Mouse (Mus musculus): ENCODE measurements around the gene Lcmt1.

Lcmt1 gene

DNA sequence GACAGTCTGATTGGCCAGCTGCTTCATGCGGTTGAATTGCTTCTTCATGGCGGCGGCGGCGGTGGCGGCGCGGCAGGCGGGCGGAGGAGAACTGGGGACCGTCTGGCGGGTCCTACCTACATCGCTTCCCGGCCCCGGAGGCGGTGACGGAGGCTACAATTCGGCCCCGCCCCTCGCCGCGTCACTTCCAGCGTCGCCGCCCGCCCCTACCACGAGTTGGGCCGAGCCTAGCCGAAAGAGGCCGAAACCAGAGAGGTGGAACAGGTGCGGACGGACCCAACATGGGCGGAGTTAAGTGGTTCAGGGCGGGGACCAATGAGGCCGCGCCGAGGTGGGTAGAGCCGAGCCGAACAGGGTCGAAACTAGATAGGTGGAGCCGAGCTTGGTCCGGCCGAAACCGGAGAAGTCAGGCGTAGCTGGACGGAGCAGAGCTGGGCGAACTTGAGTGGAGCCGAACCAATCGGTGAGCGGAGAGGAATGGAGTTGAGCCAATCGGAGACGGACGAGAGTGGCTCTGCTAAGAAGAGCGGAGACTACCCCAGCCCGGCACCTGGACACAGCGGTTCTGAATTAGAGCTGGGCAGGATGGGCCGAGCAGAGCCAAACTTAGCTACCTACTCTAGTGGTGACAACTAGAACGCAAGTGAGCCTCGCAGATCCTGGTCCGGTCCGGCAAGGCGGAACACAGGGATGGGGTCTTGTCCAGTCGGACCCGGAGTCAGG, at the start of gene Lcmt1, which contains the start of gene Arhgap17:
Gene Lcmt1, plus strand, starts transcription at position 26 of the 723 bp plus-strand sequence.
Gene Arhgap17, minus strand, starts transcription at position 157 of the 723 bp plus-strand sequence.
- peak; percentile 95 for DNase-seq (ENCODE audit: low spot score)

DNA sequence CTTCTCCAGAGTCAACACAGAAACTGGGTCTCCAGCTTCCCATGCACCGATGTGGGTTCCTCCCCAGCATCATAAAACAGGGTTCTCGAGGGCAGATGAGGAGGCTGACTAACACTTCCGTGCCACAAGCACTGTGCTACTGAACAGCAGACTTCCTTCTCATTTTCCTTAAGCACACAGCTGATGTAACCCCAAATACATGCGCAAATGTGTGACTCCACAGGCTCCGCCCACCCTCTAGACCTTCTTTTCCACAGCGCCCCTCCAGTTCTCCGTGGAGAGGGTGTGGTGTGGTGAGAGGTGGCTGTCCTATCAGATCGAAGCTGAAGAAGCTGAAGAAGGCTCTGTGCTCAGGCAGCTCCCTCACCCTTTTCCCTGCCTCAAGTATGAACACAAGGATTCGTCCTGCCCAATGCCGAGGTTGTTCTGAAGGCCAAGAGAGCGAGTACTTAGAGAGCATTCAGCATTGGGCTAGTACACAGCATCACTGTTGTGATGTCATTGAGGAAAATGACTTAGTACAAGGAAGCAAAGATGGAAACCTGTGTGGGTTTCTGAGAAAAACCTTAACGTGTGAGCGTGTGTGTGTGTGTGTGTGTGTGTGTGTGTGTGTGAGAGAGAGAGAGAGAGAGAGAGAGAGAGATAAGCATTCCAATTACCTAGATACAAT, 47.0 kb upstream of the Lcmt1 start:
- no peak for DNase-seq (ENCODE audit: low spot score)

DNA sequence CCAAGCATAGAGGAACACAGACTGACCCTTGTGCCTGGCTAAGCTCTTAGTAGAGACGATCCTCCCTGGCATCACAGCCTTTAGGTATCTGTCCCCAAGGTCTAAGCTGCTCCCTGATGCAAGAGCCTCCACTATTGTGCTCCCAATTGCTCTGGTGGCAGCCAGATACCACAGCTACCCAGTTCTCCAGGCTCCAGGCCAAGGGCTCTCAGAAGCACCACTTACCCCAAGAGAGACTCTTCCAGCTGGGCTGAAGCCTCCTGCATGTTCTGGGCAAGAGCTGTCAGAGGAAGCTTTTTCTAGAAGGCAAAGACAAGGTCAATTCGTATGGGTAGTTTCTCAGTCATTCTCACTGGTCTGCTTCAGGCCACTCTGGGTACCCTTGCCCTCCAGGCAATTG, 46.2 kb upstream of the Lcmt1 start:
- no peak for DNase-seq (ENCODE audit: low spot score)

DNA sequence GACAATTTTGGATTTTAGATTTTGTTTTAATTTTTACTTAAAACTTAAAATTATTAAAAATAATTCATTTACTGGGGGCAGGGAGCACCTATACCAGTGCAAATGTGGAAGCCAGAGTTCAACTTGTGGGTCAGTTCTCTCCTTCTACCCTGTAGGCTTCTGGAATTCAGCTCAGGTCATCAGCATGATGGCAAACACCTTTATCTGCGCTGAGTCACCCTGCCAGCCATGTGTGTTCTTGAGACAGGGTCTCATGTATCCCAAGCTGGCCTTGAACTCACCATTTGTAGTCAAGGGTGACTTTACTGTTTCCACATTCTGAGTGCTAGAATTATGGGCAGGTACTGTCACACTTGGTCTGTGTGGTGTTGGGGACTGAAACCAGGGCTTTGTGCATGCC, 45.5 kb upstream of the Lcmt1 start:
- no peak for DNase-seq (ENCODE audit: low spot score)

DNA sequence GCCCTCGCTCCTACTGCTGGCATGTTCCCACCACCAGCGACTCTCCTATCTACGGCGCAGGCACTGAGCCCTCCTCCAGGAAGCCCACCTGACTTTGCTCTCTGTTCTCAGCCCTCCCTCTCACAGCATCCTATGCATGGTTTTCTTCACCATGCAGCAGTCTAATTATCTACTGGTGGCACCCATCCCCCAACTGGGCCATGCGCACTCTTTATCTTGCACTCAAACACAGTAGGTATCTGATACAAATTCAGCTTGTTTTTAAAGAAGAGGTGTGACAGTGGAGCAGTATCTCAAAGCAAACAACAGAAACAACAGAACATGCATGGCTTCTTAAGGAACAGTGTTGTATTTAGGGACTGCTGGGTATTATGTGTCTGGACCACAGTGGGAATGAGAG, 43.5 kb upstream of the Lcmt1 start:
- no peak for DNase-seq (ENCODE audit: low spot score)

DNA sequence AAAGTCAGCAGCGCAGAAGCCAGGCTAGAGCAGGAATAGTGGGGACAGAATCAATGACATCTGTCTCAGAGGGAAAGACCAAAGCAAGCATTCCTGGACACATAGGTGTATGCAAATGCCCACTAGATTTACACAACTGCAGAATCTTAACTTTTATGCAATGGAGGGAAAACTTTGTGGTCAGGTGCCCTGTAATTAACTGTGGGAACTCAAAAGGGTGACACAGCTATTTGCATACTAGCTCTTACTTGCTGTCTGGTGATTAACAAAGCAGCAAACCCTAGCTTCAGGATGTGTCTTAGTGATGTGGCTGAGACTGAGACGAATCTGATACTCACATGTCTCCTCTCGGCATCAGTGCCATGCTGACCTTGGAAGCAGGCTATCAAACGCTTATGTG, 42.7 kb upstream of the Lcmt1 start:
- no peak for DNase-seq (ENCODE audit: low spot score)

DNA sequence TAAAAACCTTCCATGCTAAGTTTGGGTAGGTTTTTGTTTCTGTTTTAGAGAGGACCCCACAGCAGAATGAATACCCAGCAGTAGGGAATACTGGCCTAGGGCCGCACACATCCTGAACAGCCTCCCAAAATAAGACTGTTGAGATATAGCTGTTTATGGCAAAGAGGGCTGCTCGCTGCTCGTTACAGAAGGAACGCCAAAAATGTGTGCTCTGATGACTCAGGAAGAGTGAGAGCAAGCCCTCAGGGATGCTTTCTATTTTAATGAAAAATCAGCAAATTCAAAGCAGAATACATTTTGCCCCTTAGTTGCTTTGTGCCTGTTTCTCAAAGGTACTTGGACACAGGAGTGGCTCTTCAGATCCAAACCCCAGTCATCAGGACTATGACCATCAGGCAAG, 41.7 kb upstream of the Lcmt1 start:
- no peak for DNase-seq (ENCODE audit: low spot score)

DNA sequence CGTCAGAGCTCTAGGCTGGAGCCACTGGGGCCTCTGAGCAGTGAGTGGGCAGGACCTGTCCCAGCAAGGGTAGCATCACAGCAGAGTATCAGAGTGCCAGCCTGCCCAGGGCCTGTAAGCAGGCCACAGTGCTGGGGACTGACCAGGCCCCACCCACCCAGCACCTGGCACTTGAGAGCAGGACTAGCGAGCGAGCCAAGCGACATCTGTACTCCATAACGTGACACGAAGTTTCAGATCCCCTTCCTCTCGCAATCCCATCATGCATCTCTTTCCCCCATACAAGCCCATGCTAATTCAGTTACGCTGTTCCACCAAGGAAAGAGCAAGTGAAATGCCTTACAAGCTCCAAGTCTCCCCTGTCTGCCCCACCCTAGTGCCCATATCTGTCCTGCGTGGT, 39.1 kb upstream of the Lcmt1 start:
- no peak for DNase-seq (ENCODE audit: low spot score)

DNA sequence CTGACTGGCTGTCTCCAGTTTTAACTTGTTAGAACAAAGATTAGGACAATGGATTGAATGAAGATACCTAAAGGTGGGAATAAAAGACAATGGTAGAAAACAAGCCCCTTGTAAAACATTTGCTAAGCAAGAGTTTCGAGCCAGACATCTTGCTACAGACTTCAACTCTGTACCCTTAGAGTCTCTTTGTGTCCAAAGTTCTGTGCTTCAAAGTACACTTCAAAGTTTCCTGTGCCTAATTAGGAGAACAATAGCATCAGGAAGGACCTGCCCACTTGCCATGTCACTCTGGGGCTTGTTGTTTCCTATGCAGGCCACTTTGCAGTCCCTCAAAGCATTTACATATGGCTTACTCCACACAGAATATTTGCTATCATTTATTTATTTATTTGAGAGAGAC, 33.3 kb upstream of the Lcmt1 start:
- DNase-seq (ENCODE audit: low spot score): no peak

DNA sequence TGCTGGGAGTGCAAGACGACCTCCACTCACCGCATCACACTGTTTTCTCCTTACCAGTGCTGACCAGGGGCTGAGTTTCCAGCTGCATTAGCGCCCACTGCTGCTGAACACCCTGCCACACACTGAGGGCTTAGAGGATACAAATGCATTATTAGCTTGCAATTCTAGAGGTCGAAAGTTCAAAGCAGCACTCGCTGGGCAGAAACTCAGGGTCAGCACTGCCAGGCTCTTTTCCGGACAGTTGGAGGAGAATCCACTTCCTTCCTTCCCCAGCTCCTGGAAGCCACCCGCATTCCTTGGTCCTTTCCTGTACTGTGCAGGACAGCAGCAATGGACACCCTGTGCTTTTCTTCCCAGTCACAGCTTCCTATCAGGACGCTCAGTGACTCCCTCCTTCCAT, 31.2 kb upstream of the Lcmt1 start:
- no peak for DNase-seq (ENCODE audit: low spot score)

DNA sequence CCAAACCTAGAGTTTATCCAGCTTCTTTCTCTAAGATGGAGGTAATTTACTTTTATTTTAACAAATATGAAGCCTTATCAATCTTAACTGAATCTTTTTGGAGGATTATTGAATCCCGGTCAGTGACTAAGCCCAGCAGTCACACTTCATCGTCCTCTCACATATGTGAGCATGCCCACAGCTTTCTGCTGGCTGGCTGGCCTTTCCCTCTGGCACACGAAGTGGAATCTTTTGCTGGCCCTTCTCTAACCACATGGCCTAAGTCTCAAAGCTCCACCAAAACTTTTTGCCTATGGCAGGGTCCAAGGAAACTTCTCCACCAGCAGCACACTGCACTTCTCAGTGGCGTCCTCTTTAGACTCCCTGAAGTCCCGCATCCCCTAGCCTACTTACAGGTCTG, 27.7 kb upstream of the Lcmt1 start:
- DNase-seq (ENCODE audit: low spot score): no peak

DNA sequence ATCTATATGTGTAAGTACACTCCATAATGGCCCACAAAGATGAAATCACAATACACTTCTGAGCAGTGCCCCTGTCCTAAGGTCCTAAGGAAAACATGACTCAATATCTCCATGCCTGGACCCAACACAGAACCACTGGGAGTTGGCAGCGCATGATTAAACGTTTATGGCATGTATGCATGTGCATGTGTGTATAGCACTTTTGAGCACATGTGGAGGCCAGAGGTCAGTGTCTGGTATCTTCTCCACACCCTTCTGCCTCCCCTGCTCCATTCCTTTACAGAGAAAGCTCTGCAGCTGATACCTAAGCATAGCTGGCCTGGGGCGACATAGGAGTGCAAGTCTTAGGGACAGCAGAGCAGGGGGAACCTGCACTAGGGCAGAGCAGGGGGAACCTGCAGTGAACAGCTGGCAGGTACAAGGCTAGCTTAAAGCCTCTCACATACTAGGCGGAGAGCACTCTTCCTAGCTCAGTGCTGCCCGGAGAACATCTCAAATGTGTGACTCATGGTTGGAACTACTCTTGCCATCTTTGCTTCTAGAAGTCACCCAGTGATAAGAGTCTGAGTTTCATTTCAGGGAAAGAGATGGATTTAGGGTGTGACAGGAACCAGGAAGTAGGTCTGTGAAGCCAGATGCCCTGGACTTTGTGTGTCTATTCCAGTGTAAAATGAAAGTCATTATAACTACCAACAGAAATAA, 25.4 kb upstream of the Lcmt1 start:
- DNase-seq (ENCODE audit: low spot score): no peak

DNA sequence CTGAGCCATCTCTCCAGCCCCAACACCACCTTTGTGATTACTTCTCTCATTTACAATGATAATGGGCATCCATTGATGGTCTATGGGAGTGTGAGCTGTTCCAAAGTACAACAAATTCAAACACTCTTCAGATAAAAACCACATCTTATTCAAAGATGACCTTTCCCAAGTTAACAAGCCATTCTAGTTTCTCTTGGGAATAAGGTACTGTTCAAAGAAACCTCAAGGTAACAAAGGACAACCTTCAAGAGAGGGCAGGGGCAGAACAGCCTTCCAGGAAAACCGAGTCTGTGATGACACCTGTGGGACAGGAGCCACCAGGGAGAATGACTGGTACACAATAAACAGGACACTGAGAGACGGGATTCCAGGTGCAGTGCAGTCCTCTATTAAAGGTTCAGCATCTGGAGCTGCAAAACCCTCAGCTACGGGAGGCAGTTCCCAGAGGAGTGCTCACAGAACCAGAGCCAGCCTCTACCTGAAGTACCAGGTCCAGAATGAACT, 24.5 kb upstream of the Lcmt1 start:
- DNase-seq (ENCODE audit: low spot score): no peak

DNA sequence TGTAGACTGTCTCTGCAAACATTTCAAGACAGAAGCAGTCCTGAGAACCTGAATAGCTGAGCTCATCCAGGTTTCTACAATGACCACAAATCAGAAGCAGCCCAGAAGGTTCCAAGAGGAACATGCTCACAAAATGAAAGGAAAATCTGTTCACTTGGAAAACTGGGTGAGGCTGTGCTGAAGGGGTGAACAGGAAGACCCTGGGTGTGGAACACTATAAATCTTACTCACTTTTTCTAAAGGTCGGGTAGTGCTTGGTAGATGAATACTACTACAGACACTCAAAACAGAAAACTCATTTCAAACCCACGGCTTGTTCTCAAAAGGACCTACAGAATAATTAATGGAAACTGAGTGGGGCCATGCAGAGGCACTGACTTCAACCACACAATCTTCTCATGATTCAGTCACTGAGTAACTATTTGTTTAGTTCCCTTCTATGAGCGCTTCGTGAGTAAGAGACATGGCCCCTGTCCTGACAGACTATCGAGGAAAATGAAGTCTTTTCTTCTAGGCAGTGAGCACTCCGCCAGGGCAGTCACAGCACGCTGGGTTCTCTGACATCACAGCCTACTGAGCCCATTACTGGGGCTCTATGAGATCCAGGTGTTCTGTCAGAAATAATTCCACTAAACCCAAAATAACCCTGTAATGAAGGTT, 22.8 kb upstream of the Lcmt1 start:
- no peak for DNase-seq (ENCODE audit: low spot score)

DNA sequence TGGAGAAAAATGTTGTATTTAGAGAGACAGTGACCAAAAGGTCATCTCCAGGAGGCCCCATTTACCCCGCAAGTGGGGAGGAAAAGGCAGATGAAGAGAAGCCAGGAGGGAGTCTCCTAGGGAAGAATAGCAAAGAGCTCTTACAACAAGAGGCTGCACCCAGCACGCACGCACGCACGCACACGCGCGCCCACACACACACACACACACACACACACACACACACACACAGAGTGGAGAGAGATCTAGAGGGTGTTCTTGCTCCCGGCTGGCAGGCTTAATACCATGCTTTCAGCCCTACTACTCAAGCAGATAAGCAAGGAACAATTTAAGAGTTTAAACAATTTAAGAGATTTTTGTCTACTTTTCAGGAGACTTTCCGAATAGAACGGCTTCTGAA, 19.8 kb upstream of the Lcmt1 start:
- DNase-seq (ENCODE audit: low spot score): no peak

DNA sequence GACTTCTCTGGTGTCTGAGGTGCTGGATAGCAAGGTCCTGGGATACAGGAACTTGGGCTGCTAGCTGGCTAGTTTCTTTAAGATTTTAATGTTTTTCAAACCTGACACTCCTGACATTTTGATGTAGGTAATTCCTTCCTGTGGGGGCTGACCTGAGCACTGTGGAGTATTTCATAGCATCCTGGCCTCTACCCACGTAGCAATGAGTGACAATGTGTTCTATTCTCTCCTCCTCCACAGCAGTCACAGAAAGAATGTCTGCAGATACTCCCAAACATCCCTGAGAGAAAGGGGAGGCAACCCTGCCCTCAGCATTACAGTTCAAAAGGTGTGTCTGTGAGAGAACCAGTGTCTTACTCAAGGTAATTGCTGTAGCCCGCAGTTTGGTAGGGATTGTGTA, 19.3 kb upstream of the Lcmt1 start:
- no peak for DNase-seq (ENCODE audit: low spot score)

DNA sequence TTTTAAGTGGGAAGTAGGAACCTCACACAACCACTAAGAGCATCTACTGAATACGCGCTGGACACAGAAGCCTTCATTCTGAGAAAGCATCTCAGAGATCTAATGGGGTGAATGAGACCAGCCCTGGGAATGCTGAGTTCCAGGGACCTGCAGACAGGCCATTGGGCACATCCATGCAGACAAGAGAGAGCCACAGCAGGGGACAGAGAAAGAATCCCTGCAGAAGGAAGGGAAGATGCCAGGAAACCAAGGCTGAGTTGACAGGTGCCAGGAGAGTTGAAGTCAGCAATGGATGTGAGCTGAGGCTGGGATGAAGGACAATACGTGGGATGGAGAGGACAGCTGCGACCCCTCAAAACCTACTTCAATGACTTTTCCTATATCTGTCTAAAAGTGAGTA, 16.5 kb upstream of the Lcmt1 start:
- no peak for DNase-seq (ENCODE audit: low spot score)

DNA sequence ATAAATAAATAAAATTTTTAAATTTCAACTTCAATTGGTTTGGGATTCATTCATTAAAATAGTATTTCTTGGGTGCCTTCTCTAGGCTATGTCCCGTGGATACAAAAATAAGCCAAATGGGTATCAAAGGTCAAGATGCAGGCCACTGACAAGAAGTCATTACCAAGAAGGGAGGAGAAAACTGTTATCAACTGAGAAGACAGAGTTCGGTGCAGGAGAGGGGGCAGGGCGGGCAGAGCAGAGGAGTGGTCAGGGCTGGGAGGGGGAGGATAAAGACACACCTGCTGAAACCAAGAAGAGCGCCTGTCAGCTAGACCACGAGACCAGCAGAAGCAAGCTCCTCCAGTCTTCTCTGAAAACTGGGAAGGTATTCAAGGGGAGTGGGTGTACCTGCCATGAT, 15.7 kb upstream of the Lcmt1 start:
- DNase-seq (ENCODE audit: low spot score): no peak

DNA sequence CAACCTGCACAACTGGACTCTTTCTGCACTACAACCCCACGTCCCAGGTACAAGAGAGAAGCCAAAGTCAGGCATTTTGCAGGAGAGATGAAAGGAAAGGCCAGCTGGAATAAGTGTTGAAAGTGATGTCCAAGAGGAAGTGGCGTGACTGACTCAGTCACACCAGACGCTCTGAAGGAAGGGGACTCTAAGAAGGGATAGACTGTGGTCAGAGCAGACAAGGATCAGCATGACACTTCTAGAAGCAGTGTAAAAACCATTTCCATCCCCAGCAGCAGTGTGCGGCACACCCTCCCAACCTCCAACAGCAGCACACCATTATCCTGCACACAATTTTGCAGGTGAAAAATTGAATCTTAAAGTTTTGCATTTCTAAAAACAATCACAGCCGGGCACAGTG, 15.2 kb upstream of the Lcmt1 start:
- DNase-seq (ENCODE audit: low spot score): no peak

DNA sequence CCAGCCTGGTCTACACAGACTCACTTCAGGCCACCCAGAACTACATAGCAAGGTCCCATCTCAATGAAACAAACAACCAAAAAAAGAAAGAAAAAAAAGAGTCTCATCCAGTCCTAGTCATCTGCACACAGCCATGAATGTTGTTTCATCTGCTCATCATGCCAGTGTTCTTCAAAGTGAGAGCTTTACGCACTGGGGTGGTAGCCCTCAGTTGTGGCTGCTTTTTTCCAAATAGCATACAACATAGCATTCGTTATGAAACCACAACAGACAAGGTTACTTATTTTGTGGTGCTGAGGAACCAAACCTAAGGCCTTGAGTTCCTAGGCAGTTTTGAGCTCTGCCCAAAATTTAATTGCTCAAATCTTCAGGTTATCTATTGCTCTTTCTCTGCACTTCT, 14.7 kb upstream of the Lcmt1 start:
- DNase-seq (ENCODE audit: low spot score): no peak

DNA sequence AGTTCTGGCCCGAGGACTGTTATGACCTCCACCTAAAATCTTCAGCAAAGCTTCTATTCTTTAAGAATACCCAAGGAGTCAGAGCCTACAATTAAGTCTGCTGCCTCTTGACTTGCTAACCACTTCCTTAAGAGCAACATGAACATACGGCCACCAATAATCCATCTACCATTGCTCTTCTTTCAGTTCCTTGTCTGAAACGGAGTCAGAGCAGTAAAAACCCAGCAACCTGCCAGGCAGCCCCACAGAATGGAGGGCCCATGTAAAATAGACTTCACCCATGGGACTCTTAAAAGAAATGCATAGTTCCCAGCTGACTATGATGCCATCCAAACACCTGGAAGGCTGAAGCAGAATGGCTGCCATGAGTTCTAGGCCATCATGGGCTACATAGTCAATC, 13.4 kb upstream of the Lcmt1 start:
- no peak for DNase-seq (ENCODE audit: low spot score)

DNA sequence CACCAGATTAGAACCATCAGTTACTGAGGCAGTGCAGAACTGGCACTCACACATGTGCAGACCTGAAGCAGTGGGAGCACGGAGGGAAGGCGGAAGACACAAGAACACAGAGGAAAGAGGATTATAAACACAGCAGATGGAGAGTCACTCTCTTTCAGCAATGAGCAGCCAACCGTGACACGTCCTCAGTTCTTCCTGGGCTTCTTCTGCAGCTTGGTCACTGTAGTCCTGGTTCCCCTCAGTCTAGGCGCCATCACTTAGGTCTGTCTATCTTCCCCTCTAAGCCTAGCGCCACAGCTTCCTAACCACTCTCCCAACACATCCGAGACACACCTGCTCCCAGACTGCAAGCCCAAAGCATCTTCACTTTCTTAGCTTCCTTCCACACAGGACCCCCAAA, 10.5 kb upstream of the Lcmt1 start:
- DNase-seq (ENCODE audit: low spot score): no peak

DNA sequence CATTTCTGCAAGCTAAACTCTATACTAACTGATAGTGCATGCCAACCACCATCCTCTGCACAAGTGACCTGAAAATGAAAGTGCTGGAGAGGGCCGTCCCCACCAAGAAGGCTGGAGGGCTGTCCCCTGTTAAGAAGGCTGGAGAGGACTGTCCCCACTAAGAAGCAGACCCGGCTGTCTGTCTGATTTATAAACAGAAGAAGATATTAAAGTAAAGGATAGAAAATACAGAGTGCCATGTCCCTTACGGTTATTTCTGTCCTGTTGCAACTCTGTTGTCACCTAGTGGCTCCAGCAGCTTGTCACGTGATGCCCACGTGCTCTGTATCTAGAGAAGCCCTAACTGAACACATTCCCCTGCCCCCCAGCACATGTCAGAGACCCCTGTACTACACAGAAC, 9.4 kb upstream of the Lcmt1 start:
- DNase-seq (ENCODE audit: low spot score): no peak

Measured in ovary, adult 18-20 months (tissue).